Mouse (Mus musculus): ENCODE data around the gene Pemt. TPM values are rescaled to one million over a fixed set of nuclear protein-coding genes. Genes with fewer than 3 reads are reported as not detected.

The Pemt gene
- polyA plus RNA-seq (2012; rRNA removed): 6.8 and 7.5 TPM in 2 replicates

- under 1% methylated on average over 44 of the region's 44 CpGs for whole genome bisulfite sequencing
- H3K27ac ChIP-seq (ENCODE audit: insufficient read depth, low read length): no peak within 1 kb of the TSS
- peak; percentile 96 to 97 for DNase-seq
- peaks cover 6% of the 10 kb centered on the region; the same call in 1 of the 2 replicates for H3K4me1 ChIP-seq (ENCODE audit: control insufficient read depth, insufficient read depth, low read length)
- H3K4me3 ChIP-seq (replicated peaks; ENCODE audit: insufficient read depth, low read depth, low read length): peak within 1 kb of the TSS; percentile 93
- H3K27me3 ChIP-seq (ENCODE audit: control insufficient read depth, insufficient read depth, low read length): no peaks in the 10 kb centered on the region
- TF ChIP-seq CTCF (IDR thresholded peaks at IDR 0.05; ENCODE audit: borderline replicate concordance, insufficient read depth, low read depth, low read length) (peak; percentile 42; the same call in 1 of the 2 replicates), POLR2A (IDR thresholded peaks at IDR 0.05; ENCODE audit: borderline replicate concordance, insufficient read depth, low read length) (peak; percentile 29; the same call in 1 of the 2 replicates)
Observed at GRCm38 (mm10) chr11:60046058-60046735, at the start of gene Pemt. Gene Pemt, minus strand, starts transcription at chr11:60046489.

GRCm38 (mm10) chr11:60094909-60095810 lies 48.9 kb upstream of the Pemt start:
- 76% methylated on average over 9 of the region's 9 CpGs for WGBS
- TF ChIP-seq CTCF (IDR thresholded peaks at IDR 0.05; ENCODE audit: borderline replicate concordance, insufficient read depth, low read depth, low read length): no peak
- TF ChIP-seq POLR2A (IDR thresholded peaks at IDR 0.05; ENCODE audit: borderline replicate concordance, insufficient read depth, low read length): no peak
- DNase-seq: no peak
- no peaks in the 10 kb centered on the region; the same call in 1 of the 2 replicates for H3K4me1 ChIP-seq (ENCODE audit: control insufficient read depth, insufficient read depth, low read length)
- no peaks in the 10 kb centered on the region for H3K27me3 ChIP-seq (ENCODE audit: control insufficient read depth, insufficient read depth, low read length)
- no peak overlapping the region for H3K27ac ChIP-seq (ENCODE audit: insufficient read depth, low read length)
- no peak overlapping the region for H3K4me3 ChIP-seq (replicated peaks; ENCODE audit: insufficient read depth, low read depth, low read length)

- DNase-seq: no peak
- 52% methylated on average over 7 of the region's 7 CpGs for WGBS
- no peaks in the 10 kb centered on the region for H3K27me3 ChIP-seq (ENCODE audit: control insufficient read depth, insufficient read depth, low read length)
- H3K27ac ChIP-seq (ENCODE audit: insufficient read depth, low read length): no peak overlapping the region
- H3K4me1 ChIP-seq (ENCODE audit: control insufficient read depth, insufficient read depth, low read length): peaks cover 2% of the 10 kb centered on the region; the same call in 1 of the 2 replicates
- TF ChIP-seq CTCF (IDR thresholded peaks at IDR 0.05; ENCODE audit: borderline replicate concordance, insufficient read depth, low read depth, low read length) (no peak), POLR2A (IDR thresholded peaks at IDR 0.05; ENCODE audit: borderline replicate concordance, insufficient read depth, low read length) (no peak)
- no peak overlapping the region for H3K4me3 ChIP-seq (replicated peaks; ENCODE audit: insufficient read depth, low read depth, low read length)
Observed at GRCm38 (mm10) chr11:60093984-60094587, 47.8 kb upstream of the Pemt start.

GRCm38 (mm10) chr11:60093227-60093626 lies 46.9 kb upstream of the Pemt start:
- H3K4me1 ChIP-seq (ENCODE audit: control insufficient read depth, insufficient read depth, low read length): peaks cover 5% of the 10 kb centered on the region; the same call in 1 of the 2 replicates
- no peak overlapping the region for H3K4me3 ChIP-seq (replicated peaks; ENCODE audit: insufficient read depth, low read depth, low read length)
- H3K27ac ChIP-seq (ENCODE audit: insufficient read depth, low read length): no peak overlapping the region
- DNase-seq: no peak
- no peaks in the 10 kb centered on the region for H3K27me3 ChIP-seq (ENCODE audit: control insufficient read depth, insufficient read depth, low read length)
- TF ChIP-seq CTCF (IDR thresholded peaks at IDR 0.05; ENCODE audit: borderline replicate concordance, insufficient read depth, low read depth, low read length) (no peak), POLR2A (IDR thresholded peaks at IDR 0.05; ENCODE audit: borderline replicate concordance, insufficient read depth, low read length) (no peak)

GRCm38 (mm10) chr11:60091422-60091761 lies 45.1 kb upstream of the Pemt start:
- Histone ChIP-seq H3K4me1 (ENCODE audit: control insufficient read depth, insufficient read depth, low read length) (peaks cover 5% of the 10 kb centered on the region; the same call in 1 of the 2 replicates), H3K4me3 (replicated peaks; ENCODE audit: insufficient read depth, low read depth, low read length) (no peak overlapping the region), H3K27ac (ENCODE audit: insufficient read depth, low read length) (no peak overlapping the region), H3K27me3 (ENCODE audit: control insufficient read depth, insufficient read depth, low read length) (no peaks in the 10 kb centered on the region)
- TF ChIP-seq CTCF (IDR thresholded peaks at IDR 0.05; ENCODE audit: borderline replicate concordance, insufficient read depth, low read depth, low read length) (no peak), POLR2A (IDR thresholded peaks at IDR 0.05; ENCODE audit: borderline replicate concordance, insufficient read depth, low read length) (no peak)
- no peak for DNase-seq
- 64% methylated on average over 7 of the region's 7 CpGs for WGBS

GRCm38 (mm10) chr11:60090696-60091421 lies 44.6 kb upstream of the Pemt start:
- Histone ChIP-seq H3K27ac (ENCODE audit: insufficient read depth, low read length) (no peak overlapping the region), H3K4me1 (ENCODE audit: control insufficient read depth, insufficient read depth, low read length) (peaks cover 5% of the 10 kb centered on the region; the same call in 1 of the 2 replicates), H3K27me3 (ENCODE audit: control insufficient read depth, insufficient read depth, low read length) (no peaks in the 10 kb centered on the region), H3K4me3 (replicated peaks; ENCODE audit: insufficient read depth, low read depth, low read length) (no peak overlapping the region)
- TF ChIP-seq POLR2A (IDR thresholded peaks at IDR 0.05; ENCODE audit: borderline replicate concordance, insufficient read depth, low read length) (no peak), CTCF (IDR thresholded peaks at IDR 0.05; ENCODE audit: borderline replicate concordance, insufficient read depth, low read depth, low read length) (no peak)
- no peak for DNase-seq
- 81% methylated on average over 5 of the region's 5 CpGs for WGBS

GRCm38 (mm10) chr11:60088947-60089346 lies 42.7 kb upstream of the Pemt start:
- H3K27me3 ChIP-seq (ENCODE audit: control insufficient read depth, insufficient read depth, low read length): no peaks in the 10 kb centered on the region
- peak; percentile 38 to 58 for DNase-seq
- H3K4me3 ChIP-seq (replicated peaks; ENCODE audit: insufficient read depth, low read depth, low read length): no peak overlapping the region
- peaks cover 5% of the 10 kb centered on the region; the same call in 1 of the 2 replicates for H3K4me1 ChIP-seq (ENCODE audit: control insufficient read depth, insufficient read depth, low read length)
- peak; percentile 44; the same call in 1 of the 2 replicates for TF ChIP-seq CTCF (IDR thresholded peaks at IDR 0.05; ENCODE audit: borderline replicate concordance, insufficient read depth, low read depth, low read length)
- no peak for TF ChIP-seq POLR2A (IDR thresholded peaks at IDR 0.05; ENCODE audit: borderline replicate concordance, insufficient read depth, low read length)
- WGBS: 20% methylated on average over 4 of the region's 4 CpGs
- H3K27ac ChIP-seq (ENCODE audit: insufficient read depth, low read length): no peak overlapping the region
